Mouse (Mus musculus) kidney, adult 18-20 months (tissue): ENCODE measurements around the gene Gm13089.
"Not testable (repeated sequence)": the region's sequence is repeated elsewhere in the genome, so short reads cannot be mapped to it uniquely, and the experiment has no call there.

ENCODE experiments used
- DNase-seq: peaks from one replicate; pipeline ENCODE4 v3.0.0; 2021

The Gm13089 gene

DNA sequence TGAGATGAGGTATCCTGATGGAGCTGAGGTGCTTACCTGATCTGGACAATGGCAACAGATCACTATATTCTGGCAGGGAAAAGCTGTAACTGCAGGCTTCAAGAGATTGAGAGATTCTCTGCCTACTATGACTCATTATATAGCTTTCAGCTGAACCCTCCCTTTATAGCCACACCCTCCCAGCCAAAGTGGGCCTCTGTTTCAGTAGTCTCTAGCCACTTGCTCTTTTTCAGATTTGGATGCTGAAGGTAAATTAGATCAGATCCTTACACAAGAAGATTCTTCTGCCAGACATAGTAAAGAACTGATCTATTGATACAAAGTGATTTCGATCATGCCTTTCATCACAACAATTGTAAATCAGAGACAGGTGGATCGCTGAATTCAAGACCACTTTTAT is at the start of gene Gm13089:
Gm13089 (minus strand) TSS at position 101 of the 400 bp plus-strand sequence.
- DNase-seq: no peak

DNA sequence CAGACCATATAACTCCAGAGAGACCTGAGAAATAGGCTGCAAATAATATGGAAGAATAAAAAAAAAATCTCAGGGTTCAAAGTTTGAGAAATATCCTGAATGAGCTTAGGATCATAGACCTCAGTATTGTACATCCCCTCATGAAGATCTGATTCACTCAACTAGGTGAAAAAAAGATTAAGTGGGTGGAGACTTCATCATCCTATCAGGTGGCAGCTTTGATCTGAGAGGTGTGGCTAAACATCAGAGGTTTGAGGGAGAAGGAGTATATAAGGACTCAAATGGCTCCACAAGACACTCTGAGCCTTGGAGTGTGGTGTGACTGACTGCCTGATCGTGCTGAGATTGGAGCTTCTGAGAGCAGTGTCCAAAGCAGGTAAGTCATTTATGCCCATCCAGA is 16.6 kb upstream of the Gm13089 start, which contains the start of gene Gm13078:
Gm13078 (plus strand) TSS at position 301 of the 400 bp plus-strand sequence.
- DNase-seq: no peak

DNA sequence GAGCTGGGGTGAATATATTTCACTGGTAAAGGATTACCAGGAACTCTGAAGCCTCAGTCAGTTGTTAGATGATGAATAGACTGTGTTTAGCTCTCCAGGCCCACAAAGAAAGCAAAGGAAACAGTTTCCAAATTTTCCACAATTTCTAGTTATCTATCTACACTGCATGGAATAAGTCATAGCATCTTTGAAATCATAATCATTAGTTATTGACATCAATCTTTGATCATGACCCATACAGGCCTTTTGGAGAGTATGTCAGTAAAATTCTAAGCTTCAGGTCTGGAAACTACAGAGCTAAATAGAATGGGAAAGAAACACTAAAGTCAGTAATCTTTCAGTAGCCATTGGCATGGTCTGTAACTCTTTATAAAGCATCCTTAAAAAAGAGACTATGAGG is 45.4 kb downstream of the Gm13089 start, which contains the start of gene Gm13088:
Gm13088 (minus strand) TSS at position 101 of the 400 bp plus-strand sequence.
- DNase-seq: not testable (repeated sequence)
